ENCODE assay signal across 27 mouse cellular contexts in genomic region chr3:136977859-136978258, GRCm38 (mm10).
A peak's percentile ranks its signal among the peaks of the same experiment; 100 is the strongest.
DNase-seq lines count a peak whose midpoint lies in the region; ATAC-seq and TF ChIP-seq lines count a peak whose summit lies in the region.
"Had no signal": no experiment of that assay in that cellular context is flagged by ENCODE, and none has a peak within 500 bp of the region (broad histone marks: within the 10 kb centered on the region; RNA-seq: fewer than 3 reads in every experiment).

No protein-coding gene starts in this region.

- no peak overlapping the region for H3K27ac ChIP-seq in forebrain, embryonic 13.5 days
- no peak overlapping the region for H3K27ac ChIP-seq in forebrain, embryonic 12.5 days
- peak overlapping the region; percentile 63 for H3K27ac ChIP-seq in layer of hippocampus, adult 2 months
- no peak overlapping the region for H3K27ac ChIP-seq in midbrain, embryonic 15.5 days
- no peak overlapping the region for H3K27ac ChIP-seq in midbrain, embryonic 10.5 days (replicated peaks)
- no peak overlapping the region for H3K27ac ChIP-seq in forebrain, postnatal 0 days (ENCODE audit: low read depth, low read length)
- H3K27ac ChIP-seq in limb, embryonic 10.5 days: no peak overlapping the region
- H3K27ac ChIP-seq: embryonic facial prominence, embryonic 12.5 days; embryonic facial prominence, embryonic 15.5 days; heart, adult 2 months; heart, embryonic 10.5 days; heart, embryonic 13.5 days; hindbrain, embryonic 14.5 days; hindbrain, postnatal 0 days had no signal

- H3K4me3 ChIP-seq in forebrain, embryonic 13.5 days: no peak overlapping the region
- H3K4me3 ChIP-seq in forebrain, embryonic 12.5 days (replicated peaks): no peak overlapping the region
- H3K4me3 ChIP-seq in layer of hippocampus, adult 2 months: no peak overlapping the region
- no peak overlapping the region for H3K4me3 ChIP-seq in midbrain, embryonic 15.5 days
- H3K4me3 ChIP-seq in midbrain, embryonic 10.5 days: no peak overlapping the region
- no peak overlapping the region for H3K4me3 ChIP-seq in forebrain, postnatal 0 days (ENCODE audit: low read depth, low read length)
- no peak overlapping the region for H3K4me3 ChIP-seq in limb, embryonic 10.5 days
- H3K4me3 ChIP-seq: embryonic facial prominence, embryonic 12.5 days; embryonic facial prominence, embryonic 15.5 days; heart, adult 2 months; heart, embryonic 10.5 days; heart, embryonic 13.5 days had no signal

- H3K9ac ChIP-seq in forebrain, embryonic 13.5 days: no peak overlapping the region
- no peak overlapping the region for H3K9ac ChIP-seq in forebrain, embryonic 12.5 days
- no peak overlapping the region for H3K9ac ChIP-seq in midbrain, embryonic 15.5 days
- no peak overlapping the region for H3K9ac ChIP-seq in forebrain, postnatal 0 days
- H3K9ac ChIP-seq: embryonic facial prominence, embryonic 12.5 days; embryonic facial prominence, embryonic 15.5 days; heart, embryonic 13.5 days; hindbrain, embryonic 14.5 days had no signal

- TF ChIP-seq CTCF in layer of hippocampus, adult 2 months (conservative IDR thresholded peaks at IDR 0.05): no peak
- TF ChIP-seq CTCF in forebrain, postnatal 0 days (IDR thresholded peaks at IDR 0.05; ENCODE audit: low read depth): no peak

- 70% methylated on average over 1 of the region's 1 CpGs for WGBS in forebrain, embryonic 13.5 days
- WGBS in forebrain, embryonic 12.5 days: 67% methylated on average over 1 of the region's 1 CpGs
- 55% methylated on average over 1 of the region's 1 CpGs for WGBS in midbrain, embryonic 15.5 days
- WGBS in midbrain, embryonic 10.5 days: 79% methylated on average over 1 of the region's 1 CpGs
- WGBS in forebrain, postnatal 0 days: 38% methylated on average over 1 of the region's 1 CpGs
- WGBS in limb, embryonic 10.5 days: 86% methylated on average over 1 of the region's 1 CpGs

- peak; percentile 38; the same call in 1 of the 2 replicates for ATAC-seq in forebrain, embryonic 13.5 days
- ATAC-seq in forebrain, embryonic 12.5 days (ENCODE audit: low FRiP score): no peak
- ATAC-seq in midbrain, embryonic 15.5 days (replicated peaks): peak; percentile 52; the same call in 1 of the 2 replicates
- no peak for ATAC-seq in forebrain, postnatal 0 days
- ATAC-seq: activated CD4-positive, CD25-positive, alpha-beta regulatory T cell, adult 4 months; hindbrain, postnatal 0 days; inflammation-experienced regulatory T-cells, adult 6 months had no signal

- H3K27me3 ChIP-seq in forebrain, embryonic 13.5 days: no peaks in the 10 kb centered on the region
- H3K27me3 ChIP-seq in forebrain, embryonic 12.5 days: no peaks in the 10 kb centered on the region
- H3K27me3 ChIP-seq in midbrain, embryonic 15.5 days (replicated peaks): no peaks in the 10 kb centered on the region
- H3K27me3 ChIP-seq in midbrain, embryonic 10.5 days (ENCODE audit: low read depth, poor library complexity, severe bottlenecking): no peaks in the 10 kb centered on the region
- no peaks in the 10 kb centered on the region for H3K27me3 ChIP-seq in forebrain, postnatal 0 days (ENCODE audit: insufficient read depth, low read length)
- H3K27me3 ChIP-seq in limb, embryonic 10.5 days (ENCODE audit: low read depth, poor library complexity, severe bottlenecking): no peaks in the 10 kb centered on the region
- H3K27me3 ChIP-seq: embryonic facial prominence, embryonic 12.5 days; embryonic facial prominence, embryonic 15.5 days; heart, embryonic 13.5 days had no signal

- H3K4me2 ChIP-seq in forebrain, embryonic 13.5 days: no peak overlapping the region
- H3K4me2 ChIP-seq in forebrain, embryonic 12.5 days: no peak overlapping the region
- H3K4me2 ChIP-seq in midbrain, embryonic 15.5 days: no peak overlapping the region
- no peak overlapping the region for H3K4me2 ChIP-seq in forebrain, postnatal 0 days (ENCODE audit: low read depth)
- H3K4me2 ChIP-seq: embryonic facial prominence, embryonic 12.5 days; embryonic facial prominence, embryonic 15.5 days; heart, embryonic 13.5 days; hindbrain, embryonic 14.5 days had no signal

- H3K4me1 ChIP-seq in forebrain, embryonic 13.5 days: no peaks in the 10 kb centered on the region
- H3K4me1 ChIP-seq in forebrain, embryonic 12.5 days: no peaks in the 10 kb centered on the region
- no peaks in the 10 kb centered on the region for H3K4me1 ChIP-seq in midbrain, embryonic 15.5 days
- H3K4me1 ChIP-seq in midbrain, embryonic 10.5 days: no peaks in the 10 kb centered on the region
- no peaks in the 10 kb centered on the region for H3K4me1 ChIP-seq in forebrain, postnatal 0 days (ENCODE audit: insufficient read depth)
- no peaks in the 10 kb centered on the region for H3K4me1 ChIP-seq in limb, embryonic 10.5 days
- H3K4me1 ChIP-seq: heart, embryonic 10.5 days; heart, embryonic 13.5 days had no signal

- DNase-seq in layer of hippocampus, adult 2 months (ENCODE audit: low spot score in 2 of 2): no peak
- no peak for DNase-seq in layer of hippocampus, postnatal 36 days
- no peak for DNase-seq in midbrain, embryonic 10.5 days (ENCODE audit: low spot score)
- DNase-seq in forebrain, postnatal 0 days: peak; percentile 38
- no peak for DNase-seq in limb, embryonic 10.5 days (ENCODE audit: low spot score)
- DNase-seq: adrenal gland, postnatal 10 days; adrenal gland, postnatal 36 days; cerebellum, adult 11 months; cerebellum, adult 2 months; cerebellum, adult 9-11 months; cerebellum, postnatal 25 days; gastrocnemius, postnatal 10 days; gastrocnemius, postnatal 36 days; heart, adult 2 months; heart, postnatal 14 days; heart, postnatal 4 days had no signal

- H3K36me3 ChIP-seq in forebrain, embryonic 13.5 days (ENCODE audit: poor library complexity, severe bottlenecking): no peaks in the 10 kb centered on the region
- no peaks in the 10 kb centered on the region for H3K36me3 ChIP-seq in forebrain, embryonic 12.5 days (replicated peaks)
- no peaks in the 10 kb centered on the region for H3K36me3 ChIP-seq in midbrain, embryonic 15.5 days (replicated peaks)
- no peaks in the 10 kb centered on the region for H3K36me3 ChIP-seq in midbrain, embryonic 10.5 days
- H3K36me3 ChIP-seq in forebrain, postnatal 0 days (ENCODE audit: insufficient read depth): no peaks in the 10 kb centered on the region
- H3K36me3 ChIP-seq in limb, embryonic 10.5 days: no peaks in the 10 kb centered on the region
- H3K36me3 ChIP-seq: embryonic facial prominence, embryonic 12.5 days; embryonic facial prominence, embryonic 15.5 days; heart, embryonic 10.5 days; heart, embryonic 13.5 days had no signal

- no peaks in the 10 kb centered on the region for H3K9me3 ChIP-seq in forebrain, embryonic 13.5 days (replicated peaks)
- no peaks in the 10 kb centered on the region for H3K9me3 ChIP-seq in forebrain, embryonic 12.5 days
- no peaks in the 10 kb centered on the region for H3K9me3 ChIP-seq in midbrain, embryonic 15.5 days
- no peaks in the 10 kb centered on the region for H3K9me3 ChIP-seq in midbrain, embryonic 10.5 days (replicated peaks)
- no peaks in the 10 kb centered on the region for H3K9me3 ChIP-seq in forebrain, postnatal 0 days (ENCODE audit: low read length)
- H3K9me3 ChIP-seq in limb, embryonic 10.5 days (replicated peaks): no peaks in the 10 kb centered on the region
- H3K9me3 ChIP-seq: embryonic facial prominence, embryonic 12.5 days; embryonic facial prominence, embryonic 15.5 days; heart, embryonic 10.5 days; heart, embryonic 13.5 days had no signal

Comparison
In these comparisons a context has a peak if more than half of its experiments do, and no peak if none do; other contexts are left out.
1. ATAC-seq: peak in forebrain, embryonic 13.5 days (single experiment) and midbrain, embryonic 15.5 days (single experiment); none in forebrain, embryonic 12.5 days (single experiment) and forebrain, postnatal 0 days (single experiment).